Mouse (Mus musculus) thymus, postnatal 25 days (tissue): ENCODE data around the gene Tac4.

Experiments used
- DNase-seq: peaks from one replicate; pipeline ENCODE4 v3.0.0; 2022

The Tac4 gene

GRCm38 (mm10) chr11:95261178-95261751, at the start of gene Tac4:
Tac4 (plus strand) TSS chr11:95261529.
- peak; percentile 42 for DNase-seq

GRCm38 (mm10) chr11:95213607-95214006, 47.7 kb upstream of the Tac4 start:
- no peak for DNase-seq

DNA sequence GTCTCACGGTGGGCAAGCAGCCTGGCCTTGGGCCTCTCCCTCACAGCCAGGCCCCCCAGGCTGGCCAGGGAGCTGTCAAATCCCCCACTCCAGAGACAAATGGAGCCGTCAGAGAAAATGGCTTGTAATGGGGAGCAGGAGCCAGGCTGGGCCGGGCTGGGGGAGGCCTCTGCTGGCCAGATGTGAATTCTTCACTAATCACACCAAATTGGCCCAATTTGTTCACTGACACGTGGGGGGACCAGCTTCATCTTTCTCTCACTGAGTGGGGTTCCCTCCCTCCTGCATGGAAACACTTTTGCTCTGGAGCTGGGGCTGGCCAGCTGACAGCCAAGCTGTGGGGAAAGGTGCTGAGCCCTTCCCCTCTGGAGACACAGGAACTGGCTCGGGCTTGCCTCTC, 47.0 kb upstream of the Tac4 start:
- no peak for DNase-seq

DNA sequence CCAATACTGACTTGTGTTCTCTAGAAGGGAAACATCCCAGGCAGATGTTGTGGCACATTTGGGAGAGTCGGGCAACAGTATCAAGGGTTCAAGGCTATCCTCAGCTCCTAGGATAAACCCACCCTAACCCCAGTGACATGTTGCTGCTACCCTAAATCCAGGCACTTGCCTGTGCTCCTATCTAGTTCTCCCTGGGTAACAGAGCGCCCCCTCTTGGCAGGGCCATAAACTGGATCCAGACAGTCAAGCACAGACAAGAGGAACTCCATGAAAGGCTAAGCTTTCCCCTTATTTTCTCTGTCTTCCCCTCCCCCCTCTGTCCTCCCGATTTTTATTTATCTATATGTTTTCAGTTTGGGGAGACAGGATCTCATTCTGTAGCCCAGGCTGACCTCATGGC, 45.1 kb upstream of the Tac4 start:
- DNase-seq, result no peak

DNA sequence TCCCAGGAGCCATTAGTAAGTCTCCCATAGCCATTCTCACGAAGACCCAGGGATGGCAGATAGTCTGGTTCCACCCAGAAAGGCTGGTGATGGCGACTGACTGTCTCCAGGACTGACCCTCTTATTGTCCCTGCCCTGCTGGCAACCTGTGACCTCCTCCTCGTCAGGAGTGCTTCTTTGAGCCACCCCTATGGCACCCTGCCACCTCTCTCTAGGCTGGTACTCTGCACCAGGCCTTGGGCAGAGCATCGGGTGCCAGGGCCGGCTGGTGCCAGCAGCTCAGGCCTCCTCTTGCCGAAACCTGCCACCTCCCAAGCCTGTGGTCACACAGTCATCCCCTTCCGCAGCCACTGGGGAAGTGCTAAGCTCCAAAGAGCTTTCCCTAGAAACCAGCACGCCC, 42.2 kb upstream of the Tac4 start:
- DNase-seq, result no peak

- DNase-seq, result no peak
Observed at GRCm38 (mm10) chr11:95223473-95223872, 37.9 kb upstream of the Tac4 start.

DNA sequence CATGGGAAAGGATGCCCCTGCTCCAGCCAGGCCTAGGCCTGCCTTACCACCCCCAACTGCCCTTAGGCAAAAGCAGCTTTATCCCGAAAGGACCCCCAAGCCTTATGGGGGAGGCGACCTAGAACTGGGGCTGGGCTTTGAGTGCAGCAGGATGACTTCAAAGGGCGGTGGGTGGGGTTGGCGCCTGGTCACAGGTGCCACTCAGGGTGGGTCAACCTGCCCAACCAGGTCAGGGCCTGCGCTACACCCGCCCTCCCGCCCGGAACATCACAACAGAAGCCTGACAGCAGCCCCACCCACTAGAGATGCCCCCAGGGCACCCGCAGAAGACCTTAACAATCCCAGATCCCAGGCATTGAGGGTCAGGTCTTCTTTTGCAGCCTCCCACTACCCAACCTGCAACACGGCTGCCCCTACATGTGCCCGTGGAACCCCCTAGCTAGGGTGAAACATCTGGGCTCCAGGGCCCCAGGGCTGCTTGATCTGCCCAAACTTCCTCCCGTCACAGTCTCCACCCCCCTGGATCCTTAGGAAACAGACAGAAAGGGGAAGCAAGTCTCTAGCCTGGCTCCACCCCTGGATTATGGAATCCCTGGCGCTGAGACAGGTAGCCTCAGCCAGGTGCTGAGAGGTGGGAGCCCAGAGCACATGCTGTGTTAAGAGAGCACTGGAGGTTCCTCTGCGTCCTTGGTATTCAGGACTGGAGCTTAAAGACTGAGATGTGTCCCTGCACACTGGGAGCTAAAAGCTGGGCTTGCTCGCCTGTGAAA, 37.0 kb upstream of the Tac4 start:
- no peak for DNase-seq

GRCm38 (mm10) chr11:95225448-95225847, 35.9 kb upstream of the Tac4 start:
- DNase-seq, result no peak

DNA sequence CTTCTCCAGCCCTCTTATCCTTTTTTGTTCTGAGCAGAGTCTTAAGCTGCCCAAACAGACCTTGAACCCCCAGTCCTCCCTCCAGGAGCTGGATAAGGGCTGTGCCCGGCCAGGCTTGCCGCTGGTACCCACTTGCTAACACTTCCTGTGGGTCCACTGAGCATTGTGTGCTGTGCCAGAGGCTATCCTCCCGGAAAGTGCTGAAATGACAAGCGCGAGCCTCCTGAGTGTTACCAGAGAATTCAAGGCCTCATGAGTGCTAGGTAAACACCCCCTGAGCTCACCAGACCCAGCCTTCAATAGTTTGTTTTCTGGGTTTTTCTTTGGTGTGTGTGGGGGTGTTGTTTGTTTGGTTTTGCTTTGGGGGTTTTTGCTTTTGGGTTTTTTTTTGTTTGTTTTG, 33.9 kb upstream of the Tac4 start:
- DNase-seq, result no peak

- peak; percentile 72 for DNase-seq
Observed at GRCm38 (mm10) chr11:95231688-95232328, 29.5 kb upstream of the Tac4 start.

DNA sequence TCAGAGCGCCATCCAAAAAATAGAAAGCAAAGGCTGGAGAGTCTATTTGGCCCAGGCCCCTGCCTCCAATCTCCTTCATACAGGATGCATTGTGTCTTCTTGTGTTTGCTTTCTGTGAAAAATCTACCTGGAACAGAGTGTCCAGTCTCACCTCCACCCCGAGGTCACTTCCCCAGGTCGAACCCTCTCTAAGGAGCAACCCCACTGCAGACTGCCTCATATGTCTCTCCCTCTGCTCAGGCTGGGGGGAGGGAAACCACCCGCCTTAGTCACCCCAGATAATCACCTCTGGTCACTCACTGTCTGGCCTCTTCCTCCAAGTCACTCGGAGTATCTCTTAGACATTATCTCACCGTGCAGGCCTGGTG, 29.0 kb upstream of the Tac4 start:
- DNase-seq, result no peak

DNA sequence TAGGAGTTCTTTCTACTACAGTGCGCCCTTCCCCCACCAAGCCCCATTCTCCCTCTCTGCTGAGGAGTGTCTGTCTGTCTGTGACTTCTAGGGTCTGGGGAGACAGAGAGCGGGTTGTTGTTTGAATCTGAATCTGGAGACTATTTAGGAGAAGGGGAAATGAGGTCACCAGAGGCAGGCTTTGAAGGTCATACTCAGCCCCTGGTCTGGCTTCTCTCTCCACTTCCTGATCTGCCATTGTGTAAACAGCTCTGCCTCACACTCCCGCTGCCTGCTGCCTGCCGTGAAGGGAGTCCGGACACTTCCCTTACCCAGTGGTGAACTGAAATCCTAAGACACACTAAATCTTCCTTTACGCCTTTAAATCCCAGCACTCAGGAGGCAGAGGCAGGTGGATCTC, 22.9 kb upstream of the Tac4 start:
- no peak for DNase-seq

DNA sequence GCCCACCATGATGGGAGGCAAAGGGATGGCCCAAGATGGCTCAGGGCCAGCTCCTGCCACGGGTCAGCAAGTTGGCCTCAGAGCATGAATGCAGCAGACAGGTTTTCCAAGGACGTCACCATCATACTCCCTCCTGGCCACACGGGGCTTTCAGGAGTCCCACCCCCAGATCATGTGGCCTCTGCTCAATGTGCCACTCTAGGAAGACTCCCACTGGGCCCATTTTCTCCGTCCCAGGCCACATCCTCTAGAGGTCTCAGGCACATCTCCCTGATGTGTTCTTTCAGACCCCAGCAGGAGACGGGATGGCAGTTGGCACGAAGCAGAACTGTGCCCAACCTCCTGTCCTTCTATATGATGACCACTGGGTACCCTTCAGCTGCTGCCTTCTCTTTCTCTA, 18.7 kb upstream of the Tac4 start:
- DNase-seq, result no peak

DNA sequence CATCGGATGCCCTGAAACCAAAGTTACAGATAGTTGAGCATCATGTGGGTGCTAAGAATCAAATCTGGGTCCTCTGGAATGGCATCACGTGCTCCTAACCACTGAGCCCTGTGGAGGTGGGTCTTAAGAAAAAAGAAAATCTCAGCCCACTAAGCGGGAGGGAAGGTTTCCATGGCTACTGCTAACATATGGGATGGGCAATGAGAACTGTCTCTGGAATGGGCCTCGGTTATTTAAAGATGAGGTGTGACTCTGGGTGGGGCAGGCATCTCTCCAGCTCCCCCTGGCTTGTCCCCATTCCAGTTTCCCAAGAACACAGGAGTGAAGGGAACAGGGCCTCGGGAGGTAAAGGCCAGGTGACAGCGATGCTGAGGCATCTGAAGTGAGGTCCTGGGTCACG, 15.9 kb upstream of the Tac4 start:
- no peak for DNase-seq

- DNase-seq, result no peak
Observed at GRCm38 (mm10) chr11:95247065-95247464, 14.3 kb upstream of the Tac4 start.

- no peak for DNase-seq
Observed at GRCm38 (mm10) chr11:95250110-95250509, 11.2 kb upstream of the Tac4 start.

GRCm38 (mm10) chr11:95251295-95251694, 10.0 kb upstream of the Tac4 start:
- DNase-seq, result peak; percentile 76

DNA sequence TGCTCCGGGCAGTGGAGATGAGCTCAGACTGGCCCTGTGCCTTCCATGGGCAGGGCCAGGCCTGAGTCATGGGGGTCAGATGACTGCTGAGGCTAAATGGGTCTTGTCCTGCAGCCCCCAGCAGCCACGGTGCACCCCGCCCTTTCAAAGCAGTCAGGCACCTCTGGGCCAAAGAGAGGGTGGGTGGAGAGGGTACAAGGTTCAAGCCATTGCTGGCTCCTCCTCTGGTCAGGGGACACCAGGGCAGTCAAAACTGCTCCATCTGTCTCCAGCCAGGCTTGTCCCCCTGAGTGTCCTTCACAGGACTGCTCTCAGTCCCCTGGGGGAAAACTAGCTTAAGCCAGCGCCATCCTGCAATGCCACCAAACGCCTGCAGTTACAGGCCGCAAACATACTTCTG, 9.2 kb upstream of the Tac4 start:
- no peak for DNase-seq

GRCm38 (mm10) chr11:95254165-95254564, 7.2 kb upstream of the Tac4 start:
- DNase-seq, result no peak

GRCm38 (mm10) chr11:95255747-95256146, 5.6 kb upstream of the Tac4 start:
- DNase-seq, result no peak

DNA sequence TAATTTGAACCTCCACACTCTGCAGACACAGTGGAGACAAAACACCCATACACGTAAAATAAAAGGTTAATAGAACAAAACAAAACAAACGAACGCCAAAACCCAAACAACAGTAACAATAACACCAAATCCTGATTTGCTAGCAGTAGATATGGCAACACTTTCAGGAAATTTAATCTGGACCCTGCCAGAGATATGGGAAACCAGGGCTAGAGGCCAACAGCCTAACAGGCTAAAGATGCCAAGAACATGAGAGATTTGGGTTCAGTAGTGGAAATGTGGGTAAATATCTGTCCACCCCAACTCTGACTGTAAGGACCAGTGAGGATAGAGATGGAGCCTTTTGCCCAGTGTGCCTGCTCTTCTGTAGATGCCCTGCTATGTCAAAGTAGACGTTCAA, 3.4 kb upstream of the Tac4 start:
- DNase-seq, result no peak

DNA sequence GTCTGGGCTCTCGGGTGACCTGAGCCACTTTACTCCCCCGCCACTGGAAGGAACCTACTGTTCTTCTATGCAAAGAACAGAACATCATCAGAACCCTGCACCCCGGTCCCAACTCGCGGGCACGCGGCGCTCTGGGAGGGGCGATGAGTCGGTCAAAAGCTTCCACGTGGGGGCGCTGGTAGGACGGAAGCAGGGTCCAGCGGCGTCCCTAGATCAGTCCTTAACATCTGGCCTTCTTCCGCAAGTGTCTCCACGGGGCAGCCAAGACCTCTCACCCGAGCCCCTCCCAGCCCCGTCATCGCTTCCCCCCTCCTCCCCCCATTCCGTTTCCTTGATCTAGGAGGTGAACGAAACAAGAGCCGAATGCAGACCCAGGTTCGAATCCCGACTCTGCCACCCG, 2.8 kb upstream of the Tac4 start:
- DNase-seq, result peak; percentile 78

DNA sequence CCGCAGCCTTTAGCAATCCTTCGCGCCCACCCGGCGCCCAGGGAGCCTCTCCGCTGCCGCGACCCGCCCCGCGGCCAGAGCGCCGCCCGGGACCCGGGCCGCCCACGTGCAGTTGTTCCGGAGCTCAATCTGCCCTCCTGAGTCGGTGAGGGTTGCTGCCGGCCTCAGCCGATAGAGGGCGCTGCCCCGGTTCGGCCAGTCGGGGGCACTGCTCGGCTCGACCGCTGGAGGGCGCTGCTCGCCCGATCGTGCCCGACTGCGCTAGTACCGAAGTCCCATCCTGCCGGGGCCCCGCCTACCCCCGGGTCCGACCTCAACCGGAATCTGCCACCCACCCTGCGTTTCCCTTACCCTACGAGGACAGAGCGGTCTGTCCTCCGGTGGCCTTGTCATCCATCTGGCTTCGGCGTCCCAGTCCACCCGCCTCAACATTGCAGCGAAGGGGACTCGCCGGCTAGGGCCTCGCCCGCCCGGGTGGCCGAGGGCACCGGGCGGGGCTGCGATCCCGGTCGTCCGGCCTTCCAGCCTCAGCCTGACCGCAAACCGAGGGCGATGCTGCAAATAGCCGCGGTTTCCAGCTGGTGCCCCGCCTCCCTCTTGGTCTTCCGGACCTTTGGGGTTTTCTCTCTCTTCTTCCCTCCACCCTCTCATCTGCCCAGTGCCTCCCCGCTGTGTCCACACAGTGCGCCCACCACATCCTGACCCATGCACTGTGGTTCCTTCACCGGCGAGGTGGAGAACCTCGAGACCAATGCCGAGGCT, 2.1 kb upstream of the Tac4 start:
- DNase-seq, result peak; percentile 94
